Mouse (Mus musculus) intestine, embryonic 15.5 days (tissue): ENCODE data around the gene Raph1. TPM values are rescaled to one million over a fixed set of nuclear protein-coding genes. Genes with fewer than 3 reads are reported as not detected.

Experiments
- ATAC-seq: fragments of 200-750 bp; cut with Nextera tagmentation; 2 replicates; pipeline ENCODE4 v1.8.0; 2017; ENCODE audit warnings: moderate TSS enrichment, moderate library complexity
- H3K27ac ChIP-seq: fragments of 300-500 bp; sonication (generic); 2 replicates; pipeline ENCODE4 v1.5.1; 2015; ENCODE audit warnings: mild to moderate bottlenecking, inconsistent platforms
- H3K27me3 ChIP-seq: fragments of 300-500 bp; sonication (generic); replicated peaks from 2 replicates; pipeline ENCODE4 v1.6.1; 2015; ENCODE audit warnings: inconsistent platforms
- H3K36me3 ChIP-seq: fragments of 300-500 bp; sonication (generic); 2 replicates; pipeline ENCODE4 v1.6.1; 2015; ENCODE audit warnings: inconsistent platforms
- H3K4me1 ChIP-seq: fragments of 300-500 bp; sonication (generic); replicated peaks from 2 replicates; pipeline ENCODE4 v1.6.1; 2015; ENCODE audit warnings: inconsistent platforms
- H3K4me2 ChIP-seq: fragments of 300-500 bp; sonication (generic); replicated peaks from 2 replicates; pipeline ENCODE4 v1.6.1; 2015; ENCODE audit warnings: mild to moderate bottlenecking, inconsistent platforms
- H3K4me3 ChIP-seq: fragments of 300-500 bp; sonication (generic); replicated peaks from 2 replicates; pipeline ENCODE4 v1.5.1; 2015; ENCODE audit warnings: inconsistent platforms
- H3K9ac ChIP-seq: fragments of 300-500 bp; sonication (generic); 2 replicates; pipeline ENCODE4 v1.6.1; 2015; ENCODE audit warnings: inconsistent platforms
- H3K9me3 ChIP-seq: fragments of 300-500 bp; sonication (generic); 2 replicates; pipeline ENCODE4 v1.6.1; 2016; ENCODE audit warnings: inconsistent platforms
- WGBS: fragments of 180-500 bp; shearing (Covaris S2); methylation state at CpG from one replicate; pipeline ENCODE4 v1.1.7; 2015; 5-methylcytosine and 5-hydroxymethylcytosine counted together
- polyA plus RNA-seq: library from polyadenylated mRNA; unstranded; fragments of >200 nt; fragmentation: Nextera tagmentation; extraction: Ambion mirVana; gene quantifications from 2 replicates; pipeline ENCODE4 v1.2.1, GENCODE M21; 2015

Gene Raph1
- polyA plus RNA-seq, 1 experiment from 2014 or later: 26.5 TPM

GRCm38 (mm10) chr1:60543681-60544080 lies 23.2 kb downstream of the Raph1 start:
- peaks cover 6% of the 10 kb centered on the region for H3K36me3 ChIP-seq
- no peaks in the 10 kb centered on the region for H3K9me3 ChIP-seq
- no peak overlapping the region for H3K9ac ChIP-seq
- no peaks in the 10 kb centered on the region for H3K27me3 ChIP-seq
- WGBS: 24% methylated on average over 1 of the region's 1 CpGs
- H3K27ac ChIP-seq: no peak overlapping the region
- H3K4me2 ChIP-seq: no peak overlapping the region
- H3K4me3 ChIP-seq: no peak overlapping the region
- no peaks in the 10 kb centered on the region for H3K4me1 ChIP-seq
- no peak for ATAC-seq

- Histone ChIP-seq H3K27ac (no peak overlapping the region), H3K4me1 (no peaks in the 10 kb centered on the region), H3K9ac (no peak overlapping the region), H3K9me3 (no peaks in the 10 kb centered on the region), H3K27me3 (no peaks in the 10 kb centered on the region), H3K36me3 (no peaks in the 10 kb centered on the region), H3K4me3 (no peak overlapping the region), H3K4me2 (no peak overlapping the region)
- 81% methylated on average over 3 of the region's 3 CpGs for WGBS
- no peak for ATAC-seq
Measured at GRCm38 (mm10) chr1:60539272-60539671, 27.6 kb downstream of the Raph1 start.

DNA sequence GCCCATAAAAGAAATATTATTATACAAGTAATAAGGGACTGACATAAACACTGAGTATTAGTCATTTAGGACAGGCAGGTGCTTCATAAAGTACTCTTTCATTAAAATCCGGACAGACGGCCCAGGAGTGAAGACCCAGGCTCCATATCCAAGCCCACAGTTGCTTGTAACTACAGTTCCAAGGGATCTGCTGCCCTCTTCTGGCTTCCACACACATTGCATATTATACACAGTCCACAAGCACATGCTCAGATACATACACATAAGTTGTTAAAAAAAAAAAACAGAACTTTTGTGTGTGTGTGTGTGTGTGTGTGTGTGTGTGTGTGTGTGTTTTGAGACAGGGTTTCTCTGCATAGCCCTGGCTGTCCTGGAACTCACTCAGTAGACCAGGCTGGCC lies 32.0 kb downstream of the Raph1 start:
- ATAC-seq: no peak
- WGBS: 87% methylated on average over 2 of the region's 2 CpGs
- H3K9me3 ChIP-seq: no peaks in the 10 kb centered on the region

DNA sequence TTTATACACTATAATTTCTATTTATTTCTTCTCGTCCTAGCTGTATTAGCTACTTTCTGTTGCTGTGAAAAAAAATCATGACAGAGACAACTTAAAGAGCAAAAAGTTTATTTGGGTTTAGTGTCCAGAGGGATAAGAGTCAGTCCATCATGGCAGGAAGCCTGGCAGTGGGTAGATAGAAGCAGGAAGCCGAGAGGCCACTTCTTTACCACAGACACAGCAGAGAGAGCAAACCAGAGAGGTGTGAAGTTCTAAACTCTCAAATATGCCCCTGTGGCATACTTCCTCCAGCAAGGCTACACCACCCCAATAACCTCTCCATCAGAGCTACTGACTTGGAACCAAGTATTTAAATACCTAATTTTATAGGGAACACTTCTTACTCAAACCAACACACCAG lies 36.3 kb downstream of the Raph1 start:
- Histone ChIP-seq H3K9ac (no peak overlapping the region), H3K4me1 (no peaks in the 10 kb centered on the region), H3K4me2 (no peak overlapping the region), H3K27me3 (no peaks in the 10 kb centered on the region), H3K9me3 (no peaks in the 10 kb centered on the region), H3K4me3 (no peak overlapping the region), H3K27ac (no peak overlapping the region), H3K36me3 (peaks cover 9% of the 10 kb centered on the region)
- no peak for ATAC-seq
- WGBS: 84% methylated on average over 2 of the region's 2 CpGs

More for the DNA sequence above, 32.0 kb downstream of the Raph1 start:
- Histone ChIP-seq H3K36me3 (no peaks in the 10 kb centered on the region), H3K9ac (no peak overlapping the region), H3K4me1 (no peaks in the 10 kb centered on the region), H3K27ac (no peak overlapping the region), H3K27me3 (no peaks in the 10 kb centered on the region), H3K4me2 (no peak overlapping the region), H3K4me3 (no peak overlapping the region)

GRCm38 (mm10) chr1:60530107-60530506 lies 36.8 kb downstream of the Raph1 start:
- Histone ChIP-seq H3K36me3 (peaks cover 13% of the 10 kb centered on the region), H3K27me3 (no peaks in the 10 kb centered on the region), H3K4me1 (no peaks in the 10 kb centered on the region), H3K4me2 (no peak overlapping the region), H3K9ac (no peak overlapping the region), H3K27ac (no peak overlapping the region), H3K9me3 (no peaks in the 10 kb centered on the region), H3K4me3 (no peak overlapping the region)
- 88% methylated on average over 6 of the region's 6 CpGs for WGBS
- no peak for ATAC-seq

- H3K27ac ChIP-seq: no peak overlapping the region
- H3K36me3 ChIP-seq: no peaks in the 10 kb centered on the region
- no peak for ATAC-seq
- H3K4me3 ChIP-seq: no peak overlapping the region
- no peak overlapping the region for H3K4me2 ChIP-seq
- no peaks in the 10 kb centered on the region for H3K27me3 ChIP-seq
- no peaks in the 10 kb centered on the region for H3K9me3 ChIP-seq
- H3K4me1 ChIP-seq: no peaks in the 10 kb centered on the region
- H3K9ac ChIP-seq: no peak overlapping the region
- 49% methylated on average over 2 of the region's 2 CpGs for WGBS
Measured at GRCm38 (mm10) chr1:60510584-60510983, 56.3 kb downstream of the Raph1 start.

GRCm38 (mm10) chr1:60503456-60503855 lies 63.4 kb downstream of the Raph1 start:
- Histone ChIP-seq H3K27me3 (no peaks in the 10 kb centered on the region), H3K9me3 (no peaks in the 10 kb centered on the region), H3K36me3 (0 out of 2 replicates have a peak, but pooled peaks cover 7% of the 10 kb centered on the region), H3K4me3 (no peak overlapping the region), H3K4me1 (no peaks in the 10 kb centered on the region), H3K9ac (no peak overlapping the region), H3K27ac (no peak overlapping the region), H3K4me2 (no peak overlapping the region)
- WGBS: 72% methylated on average over 5 of the region's 5 CpGs
- ATAC-seq: no peak

GRCm38 (mm10) chr1:60493421-60493820 lies 73.5 kb downstream of the Raph1 start:
- ATAC-seq: no peak
- H3K27me3 ChIP-seq: no peaks in the 10 kb centered on the region
- no peaks in the 10 kb centered on the region for H3K4me1 ChIP-seq
- no peak overlapping the region for H3K27ac ChIP-seq
- no peak overlapping the region for H3K4me2 ChIP-seq
- 88% methylated on average over 6 of the region's 6 CpGs for WGBS
- H3K9ac ChIP-seq: no peak overlapping the region
- H3K36me3 ChIP-seq: peaks cover 18% of the 10 kb centered on the region
- no peak overlapping the region for H3K4me3 ChIP-seq
- no peaks in the 10 kb centered on the region for H3K9me3 ChIP-seq

DNA sequence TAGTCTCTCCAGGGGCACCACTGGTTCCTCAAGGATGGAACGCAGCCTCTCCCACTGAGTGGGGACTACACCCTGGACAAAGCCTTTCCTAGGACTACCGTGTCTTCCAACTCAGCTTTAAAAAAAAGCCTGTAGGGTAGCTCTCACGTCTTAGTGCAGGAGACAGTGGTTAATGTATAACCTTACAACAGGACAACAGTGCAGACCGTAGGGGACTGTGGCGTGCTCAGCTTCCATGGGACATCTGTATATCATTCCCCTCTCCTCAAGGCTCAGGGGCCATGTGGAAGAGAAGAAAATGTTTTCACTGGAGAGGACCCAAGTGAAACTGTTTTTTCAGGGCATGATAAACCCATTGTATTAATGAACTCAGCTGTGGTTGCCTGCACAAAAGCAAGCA lies 74.5 kb downstream of the Raph1 start:
- Histone ChIP-seq H3K27me3 (no peaks in the 10 kb centered on the region), H3K4me2 (no peak overlapping the region), H3K9me3 (no peaks in the 10 kb centered on the region), H3K4me3 (no peak overlapping the region), H3K36me3 (peaks cover 18% of the 10 kb centered on the region), H3K4me1 (no peaks in the 10 kb centered on the region), H3K9ac (no peak overlapping the region), H3K27ac (no peak overlapping the region)
- ATAC-seq: peak; percentile 49; the same call in 1 of the 2 replicates
- WGBS: 65% methylated on average over 5 of the region's 5 CpGs

DNA sequence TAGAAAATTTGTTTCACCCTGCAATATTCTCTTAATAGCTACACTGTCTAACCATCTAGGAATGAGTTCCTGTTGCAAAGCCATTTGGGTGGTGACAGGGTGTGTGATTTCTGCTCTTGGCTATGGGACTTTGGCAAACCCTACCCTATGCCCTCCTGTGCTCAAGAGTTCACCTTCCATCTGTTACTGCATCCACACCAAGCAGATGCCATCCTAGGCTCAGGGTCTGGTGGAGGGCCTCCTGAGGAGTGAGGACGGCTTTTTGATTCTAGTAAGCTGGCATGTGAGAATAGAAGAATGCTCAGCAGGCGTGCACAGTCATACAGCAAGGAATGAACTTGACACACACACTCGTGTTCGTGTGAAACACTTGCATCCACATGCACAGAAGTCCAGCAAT lies 76.4 kb downstream of the Raph1 start:
- Histone ChIP-seq H3K4me2 (no peak overlapping the region), H3K4me3 (no peak overlapping the region), H3K9ac (no peak overlapping the region), H3K27me3 (no peaks in the 10 kb centered on the region), H3K9me3 (no peaks in the 10 kb centered on the region), H3K4me1 (no peaks in the 10 kb centered on the region), H3K36me3 (peaks cover 8% of the 10 kb centered on the region; the same call in 1 of the 2 replicates), H3K27ac (no peak overlapping the region)
- WGBS: 81% methylated on average over 4 of the region's 4 CpGs
- ATAC-seq: no peak

DNA sequence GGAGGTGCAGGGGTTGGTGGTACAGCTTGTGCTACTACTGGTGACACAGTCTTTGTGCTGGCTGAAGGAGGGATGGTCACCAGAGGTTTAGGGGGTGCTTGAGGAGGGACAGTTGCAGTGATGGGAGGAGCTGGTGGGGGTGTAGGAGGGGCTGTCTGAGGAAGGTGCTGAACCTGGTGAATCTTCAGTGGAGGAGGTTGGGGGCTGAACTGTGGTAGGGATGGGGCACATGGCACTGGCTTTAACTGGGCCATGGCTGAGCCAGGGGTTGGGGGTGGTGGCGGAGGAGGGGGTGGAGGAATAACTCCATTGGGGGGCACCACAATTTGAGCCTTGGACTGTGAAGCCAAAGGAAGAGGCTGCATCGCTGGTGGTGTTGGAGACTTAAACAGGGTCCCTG lies 77.2 kb downstream of the Raph1 start:
- H3K4me3 ChIP-seq: no peak overlapping the region
- H3K36me3 ChIP-seq: 0 out of 2 replicates have a peak, but pooled peaks cover 4% of the 10 kb centered on the region
- no peak for ATAC-seq
- no peaks in the 10 kb centered on the region for H3K4me1 ChIP-seq
- no peak overlapping the region for H3K27ac ChIP-seq
- H3K9ac ChIP-seq: no peak overlapping the region
- 92% methylated on average over 2 of the region's 2 CpGs for WGBS
- H3K9me3 ChIP-seq: no peaks in the 10 kb centered on the region
- no peak overlapping the region for H3K4me2 ChIP-seq
- no peaks in the 10 kb centered on the region for H3K27me3 ChIP-seq

- 0 out of 2 replicates have a peak, but pooled peaks cover 4% of the 10 kb centered on the region for H3K36me3 ChIP-seq
- H3K4me1 ChIP-seq: no peaks in the 10 kb centered on the region
- no peak for ATAC-seq
- no peak overlapping the region for H3K9ac ChIP-seq
- no peak overlapping the region for H3K27ac ChIP-seq
- WGBS: 91% methylated on average over 8 of the region's 8 CpGs
- H3K4me3 ChIP-seq: no peak overlapping the region
- H3K4me2 ChIP-seq: no peak overlapping the region
- no peaks in the 10 kb centered on the region for H3K27me3 ChIP-seq
- no peaks in the 10 kb centered on the region for H3K9me3 ChIP-seq
Measured at GRCm38 (mm10) chr1:60488635-60489034, 78.3 kb downstream of the Raph1 start.

DNA sequence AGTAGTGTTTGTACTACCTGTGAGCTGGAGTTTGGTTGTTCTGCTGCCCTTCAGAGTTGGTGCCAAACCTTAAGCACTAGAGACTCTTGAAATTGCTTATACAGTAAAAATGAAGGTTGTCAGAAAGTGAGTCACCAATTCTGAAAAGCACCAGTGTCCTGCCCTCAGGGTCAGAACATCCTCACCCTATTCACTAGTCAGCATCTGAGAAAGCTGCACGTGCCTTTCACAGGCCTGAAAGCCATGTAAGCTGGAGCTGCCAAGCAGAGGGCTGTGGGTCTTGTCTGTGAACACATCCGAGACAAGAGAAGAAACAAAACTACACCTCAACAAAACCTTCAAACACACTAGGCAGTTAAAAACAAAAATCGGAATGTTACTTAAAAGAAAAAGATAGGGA lies 81.3 kb downstream of the Raph1 start:
- Histone ChIP-seq H3K27me3 (no peaks in the 10 kb centered on the region), H3K9ac (no peak overlapping the region), H3K9me3 (no peaks in the 10 kb centered on the region), H3K4me1 (no peaks in the 10 kb centered on the region), H3K36me3 (no peaks in the 10 kb centered on the region; the same call in 1 of the 2 replicates), H3K4me3 (no peak overlapping the region), H3K27ac (no peak overlapping the region), H3K4me2 (no peak overlapping the region)
- WGBS: 76% methylated on average over 3 of the region's 3 CpGs
- ATAC-seq: no peak
